22 mouse cellular contexts compared by ENCODE assay signal in genomic region chr11:75299786-75300185, GRCm38 (mm10). TPM values are rescaled to one million over a fixed set of nuclear protein-coding genes. Genes with fewer than 3 reads are reported as not detected.
DNase-seq lines count a peak whose midpoint lies in the region; ATAC-seq and TF ChIP-seq lines count a peak whose summit lies in the region.
"Had no signal": no experiment of that assay in that cellular context is flagged by ENCODE, and none has a peak within 500 bp of the region (broad histone marks: within the 10 kb centered on the region; RNA-seq: fewer than 3 reads in every experiment).

No protein-coding gene starts in this region.

- no peaks in the 10 kb centered on the region for H3K9me3 ChIP-seq in hindbrain, embryonic 13.5 days
- no peaks in the 10 kb centered on the region for H3K9me3 ChIP-seq in hindbrain, embryonic 10.5 days
- no peaks in the 10 kb centered on the region for H3K9me3 ChIP-seq in forebrain, embryonic 16.5 days (ENCODE audit: control insufficient read depth, low read length)
- H3K9me3 ChIP-seq in midbrain, embryonic 15.5 days, result no peaks in the 10 kb centered on the region
- H3K9me3 ChIP-seq: heart, embryonic 13.5 days; intestine, embryonic 15.5 days; limb, embryonic 12.5 days; liver, embryonic 13.5 days had no signal

- H3K36me3 ChIP-seq in hindbrain, embryonic 13.5 days, result peaks cover 16% of the 10 kb centered on the region
- peaks cover 53% of the 10 kb centered on the region for H3K36me3 ChIP-seq in hindbrain, embryonic 10.5 days
- H3K36me3 ChIP-seq in forebrain, embryonic 16.5 days (ENCODE audit: control insufficient read depth, insufficient read depth), result peaks cover 10% of the 10 kb centered on the region; the same call in 1 of the 2 replicates
- H3K36me3 ChIP-seq in midbrain, embryonic 15.5 days (replicated peaks), result no peaks in the 10 kb centered on the region
- H3K36me3 ChIP-seq: intestine, embryonic 15.5 days had no signal

- peak overlapping the region; percentile 24; the same call in 1 of the 2 replicates for H3K9ac ChIP-seq in hindbrain, embryonic 13.5 days
- no peak overlapping the region for H3K9ac ChIP-seq in forebrain, embryonic 16.5 days (replicated peaks; ENCODE audit: low read depth, low read length)
- no peak overlapping the region for H3K9ac ChIP-seq in midbrain, embryonic 15.5 days
- H3K9ac ChIP-seq: heart, embryonic 13.5 days; intestine, embryonic 15.5 days; limb, embryonic 12.5 days; liver, embryonic 13.5 days; lung, embryonic 14.5 days had no signal

- peak; percentile 46; the same call in 1 of the 2 replicates for ATAC-seq in hindbrain, embryonic 13.5 days (ENCODE audit: low FRiP score)
- peak; percentile 45; the same call in 1 of the 2 replicates for ATAC-seq in forebrain, embryonic 16.5 days
- peak; percentile 42; the same call in 1 of the 2 replicates for ATAC-seq in midbrain, embryonic 15.5 days (replicated peaks)
- no peak for ATAC-seq in megakaryocyte-erythroid progenitor cell, adult 5-6 weeks (replicated peaks; ENCODE audit: low FRiP score, low TSS enrichment, poor library complexity, severe bottlenecking)
- ATAC-seq: intestine, embryonic 15.5 days had no signal

- peak overlapping the region; percentile 81 for H3K27ac ChIP-seq in hindbrain, embryonic 13.5 days
- H3K27ac ChIP-seq in hindbrain, embryonic 10.5 days, result no peak overlapping the region
- no peak overlapping the region; the same call in 1 of the 2 replicates for H3K27ac ChIP-seq in forebrain, embryonic 16.5 days (ENCODE audit: low read length)
- H3K27ac ChIP-seq in midbrain, embryonic 15.5 days, result peak overlapping the region; percentile 72
- H3K27ac ChIP-seq: heart, embryonic 13.5 days; intestine, embryonic 15.5 days; limb, embryonic 12.5 days; liver, embryonic 13.5 days had no signal

- WGBS in hindbrain, embryonic 13.5 days, result 41% methylated on average over 10 of the region's 10 CpGs
- WGBS in hindbrain, embryonic 10.5 days, result 88% methylated on average over 10 of the region's 10 CpGs
- 42% methylated on average over 10 of the region's 10 CpGs for WGBS in forebrain, embryonic 16.5 days
- 31% methylated on average over 10 of the region's 10 CpGs for WGBS in midbrain, embryonic 15.5 days

- no peak for TF ChIP-seq POLR2A in brain, embryonic 14.5 days (IDR thresholded peaks at IDR 0.05; ENCODE audit: borderline replicate concordance, extremely low read depth, insufficient read depth, insufficient read length, poor library complexity, severe bottlenecking)

- no peaks in the 10 kb centered on the region; the same call in 1 of the 2 replicates for H3K27me3 ChIP-seq in hindbrain, embryonic 13.5 days
- H3K27me3 ChIP-seq in hindbrain, embryonic 10.5 days (ENCODE audit: insufficient read depth, poor library complexity, severe bottlenecking), result 0 out of 2 replicates have a peak, but pooled peaks cover 4% of the 10 kb centered on the region
- no peaks in the 10 kb centered on the region for H3K27me3 ChIP-seq in forebrain, embryonic 16.5 days (replicated peaks; ENCODE audit: control insufficient read depth, insufficient read depth, low read length)
- H3K27me3 ChIP-seq in midbrain, embryonic 15.5 days (replicated peaks), result no peaks in the 10 kb centered on the region
- H3K27me3 ChIP-seq: intestine, embryonic 15.5 days; liver, embryonic 13.5 days had no signal

- no peak overlapping the region for H3K4me3 ChIP-seq in hindbrain, embryonic 13.5 days
- no peak overlapping the region for H3K4me3 ChIP-seq in hindbrain, embryonic 10.5 days
- no peak overlapping the region for H3K4me3 ChIP-seq in forebrain, embryonic 16.5 days (replicated peaks; ENCODE audit: low read length)
- H3K4me3 ChIP-seq in midbrain, embryonic 15.5 days, result no peak overlapping the region
- H3K4me3 ChIP-seq: heart, embryonic 13.5 days; intestine, embryonic 15.5 days; limb, embryonic 12.5 days; liver, embryonic 13.5 days had no signal

- no peak overlapping the region for H3K4me2 ChIP-seq in hindbrain, embryonic 13.5 days
- H3K4me2 ChIP-seq in forebrain, embryonic 16.5 days (ENCODE audit: low read length), result no peak overlapping the region
- H3K4me2 ChIP-seq in midbrain, embryonic 15.5 days, result no peak overlapping the region
- H3K4me2 ChIP-seq: heart, embryonic 13.5 days; intestine, embryonic 15.5 days; limb, embryonic 12.5 days; liver, embryonic 13.5 days; lung, embryonic 14.5 days had no signal

- no peak for TF ChIP-seq CTCF in brain, embryonic 14.5 days (IDR thresholded peaks at IDR 0.05; ENCODE audit: borderline replicate concordance, extremely low read depth, insufficient read depth, insufficient read length)

- peaks cover 37% of the 10 kb centered on the region for H3K4me1 ChIP-seq in hindbrain, embryonic 13.5 days (replicated peaks)
- peaks cover 13% of the 10 kb centered on the region; the same call in 1 of the 2 replicates for H3K4me1 ChIP-seq in hindbrain, embryonic 10.5 days (replicated peaks)
- peaks cover 4% of the 10 kb centered on the region; the same call in 1 of the 2 replicates for H3K4me1 ChIP-seq in forebrain, embryonic 16.5 days (replicated peaks; ENCODE audit: control insufficient read depth, insufficient read depth, low read length)
- H3K4me1 ChIP-seq in midbrain, embryonic 15.5 days, result peaks cover 31% of the 10 kb centered on the region

- DNase-seq in hindbrain, embryonic 10.5 days (ENCODE audit: low spot score), result no peak
- peak; percentile 66 for DNase-seq in brain, embryonic 14.5 days (ENCODE audit: low read depth)
- no peak for DNase-seq in spleen, postnatal 36 days (ENCODE audit: low spot score in 2 of 2)
- DNase-seq in kidney, postnatal 4 days, result no peak
- DNase-seq: adrenal gland, adult 8-10 months; cerebellum, adult 9-10 months; gastrocnemius, postnatal 14 days; heart, adult 18-20 months; heart, postnatal 36 days; kidney, postnatal 36 days; liver, embryonic 13.5 days; lung, embryonic 14.5 days; lung, postnatal 36 days; right cerebral cortex, adult 18-20 months; thymus, postnatal 36 days had no signal

RNA-seq across cellular contexts. Expression of gene Rpa1, which starts 48.3 kb away (rescaled TPM):
- polyA plus RNA-seq in hindbrain, embryonic 13.5 days (2015; fragmentation: Nextera tagmentation; extraction: Ambion mirVana), result 58.8 and 63.6 TPM in 2 replicates
- polyA plus RNA-seq in hindbrain, embryonic 10.5 days (2016; fragmentation: Nextera tagmentation; extraction: Ambion mirVana), result 136 and 178 TPM in 2 replicates
- polyA plus RNA-seq in brain, embryonic 14.5 days (2012; rRNA removed), result 49.2 and 53.3 TPM in 2 replicates
- polyA plus RNA-seq in forebrain, embryonic 16.5 days (2015; fragmentation: Nextera tagmentation; extraction: Ambion mirVana), result 67.1 and 71.5 TPM in 2 replicates
- polyA plus RNA-seq in midbrain, embryonic 15.5 days (2015; fragmentation: Nextera tagmentation; extraction: Ambion mirVana), result 49.1 and 49.6 TPM in 2 replicates
- 96.8 and 101 TPM in 2 replicates for total RNA-seq in megakaryocyte-erythroid progenitor cell, adult 5-6 weeks (2014; fragmentation: Nextera tagmentation)
- total RNA-seq in megakaryocyte-erythroid progenitor cell, adult 5-6 weeks (2017), result 168 and 179 TPM in 2 replicates

RNA-seq across cellular contexts. Expression of gene Smyd4, which starts 48.4 kb away (rescaled TPM):
- 16.9 and 17.6 TPM in 2 replicates for polyA plus RNA-seq in hindbrain, embryonic 13.5 days (2015; fragmentation: Nextera tagmentation; extraction: Ambion mirVana)
- 14.6 and 17.4 TPM in 2 replicates for polyA plus RNA-seq in hindbrain, embryonic 10.5 days (2016; fragmentation: Nextera tagmentation; extraction: Ambion mirVana)
- polyA plus RNA-seq in brain, embryonic 14.5 days (2012; rRNA removed), result 9.0 and 9.9 TPM in 2 replicates
- polyA plus RNA-seq in forebrain, embryonic 16.5 days (2015; fragmentation: Nextera tagmentation; extraction: Ambion mirVana), result 15.0 and 19.0 TPM in 2 replicates
- 16.8 and 17.2 TPM in 2 replicates for polyA plus RNA-seq in midbrain, embryonic 15.5 days (2015; fragmentation: Nextera tagmentation; extraction: Ambion mirVana)
- 4.0 and 12.1 TPM in 2 replicates for total RNA-seq in megakaryocyte-erythroid progenitor cell, adult 5-6 weeks (2014; fragmentation: Nextera tagmentation)
- 9.2 and 16.7 TPM in 2 replicates for total RNA-seq in megakaryocyte-erythroid progenitor cell, adult 5-6 weeks (2017)

Comparison
In these comparisons a context has a peak if more than half of its experiments do, and no peak if none do; other contexts are left out.
1. H3K27ac ChIP-seq: peak in hindbrain, embryonic 13.5 days (single experiment) and midbrain, embryonic 15.5 days (single experiment); none in hindbrain, embryonic 10.5 days (single experiment) and forebrain, embryonic 16.5 days (single experiment).